Mouse (Mus musculus) embryonic facial prominence, embryonic 15.5 days (tissue): ENCODE measurements around the gene Cdc42bpb. TPM values are rescaled to one million over a fixed set of nuclear protein-coding genes. Genes with fewer than 3 reads are reported as not detected.

Experiments used
- ATAC-seq: fragments of 200-750 bp; cut with Nextera tagmentation; 2 replicates; pipeline ENCODE4 v1.8.0; 2017; ENCODE audit warnings: low read depth, moderate TSS enrichment; ENCODE audit not compliant: insufficient number of reproducible peaks, low FRiP score, low TSS enrichment
- H3K27ac ChIP-seq: fragments of 300-500 bp; sonication (generic); replicated peaks from 2 replicates; pipeline ENCODE4 v1.5.1; 2015; ENCODE audit warnings: mild to moderate bottlenecking, inconsistent platforms
- H3K27me3 ChIP-seq: fragments of 300-500 bp; sonication (generic); 2 replicates; pipeline ENCODE4 v1.6.1; 2015; ENCODE audit warnings: inconsistent platforms
- H3K36me3 ChIP-seq: fragments of 300-500 bp; sonication (generic); 2 replicates; pipeline ENCODE4 v1.6.1; 2015; ENCODE audit warnings: mild to moderate bottlenecking, inconsistent platforms
- H3K4me1 ChIP-seq: fragments of 300-500 bp; sonication (generic); 2 replicates; pipeline ENCODE4 v1.6.1; 2015; ENCODE audit warnings: inconsistent platforms
- H3K4me2 ChIP-seq: fragments of 300-500 bp; sonication (generic); replicated peaks from 2 replicates; pipeline ENCODE4 v1.6.1; 2015; ENCODE audit warnings: mild to moderate bottlenecking, inconsistent platforms
- H3K4me3 ChIP-seq: fragments of 300-500 bp; sonication (generic); replicated peaks from 2 replicates; pipeline ENCODE4 v1.5.1; 2015; ENCODE audit warnings: mild to moderate bottlenecking, inconsistent platforms
- H3K9ac ChIP-seq: fragments of 300-500 bp; sonication (generic); 2 replicates; pipeline ENCODE4 v1.6.1; 2015; ENCODE audit warnings: inconsistent platforms
- H3K9me3 ChIP-seq: fragments of 300-500 bp; sonication (generic); replicated peaks from 2 replicates; pipeline ENCODE4 v1.6.1; 2016; ENCODE audit warnings: inconsistent platforms
- WGBS: fragments of 180-500 bp; shearing (Covaris S2); methylation state at CpG from one replicate; pipeline ENCODE4 v1.1.7; 2015; 5-methylcytosine and 5-hydroxymethylcytosine counted together
- polyA plus RNA-seq: library from polyadenylated mRNA; unstranded; fragments of >200 nt; fragmentation: Nextera tagmentation; extraction: Ambion mirVana; gene quantifications from 2 replicates; pipeline ENCODE4 v1.2.1, GENCODE M21; 2015

Gene Cdc42bpb
- polyA plus RNA-seq, 1 experiment from 2014 or later, result 33.2 TPM

- 82% methylated on average over 12 of the region's 12 CpGs for WGBS
- peaks cover 25% of the 10 kb centered on the region for H3K27me3 ChIP-seq
- H3K27ac ChIP-seq, result no peak overlapping the region
- peaks cover 16% of the 10 kb centered on the region for H3K36me3 ChIP-seq
- H3K4me2 ChIP-seq, result no peak overlapping the region
- ATAC-seq, result no peak
- H3K9ac ChIP-seq, result no peak overlapping the region
- peaks cover 9% of the 10 kb centered on the region for H3K4me1 ChIP-seq
- no peaks in the 10 kb centered on the region for H3K9me3 ChIP-seq
- no peak overlapping the region for H3K4me3 ChIP-seq
Observed at GRCm38 (mm10) chr12:111266592-111266991, 110.9 kb downstream of the Cdc42bpb start.

- H3K9ac ChIP-seq, result no peak overlapping the region
- no peaks in the 10 kb centered on the region for H3K9me3 ChIP-seq
- WGBS, result 66% methylated on average over 5 of the region's 5 CpGs
- no peak overlapping the region for H3K4me2 ChIP-seq
- peaks cover 29% of the 10 kb centered on the region for H3K36me3 ChIP-seq
- no peaks in the 10 kb centered on the region for H3K4me1 ChIP-seq
- H3K4me3 ChIP-seq, result no peak overlapping the region
- ATAC-seq, result no peak
- H3K27me3 ChIP-seq, result peaks cover 11% of the 10 kb centered on the region
- no peak overlapping the region for H3K27ac ChIP-seq
Observed at GRCm38 (mm10) chr12:111265212-111265611, 112.3 kb downstream of the Cdc42bpb start.

- Histone ChIP-seq H3K27ac (no peak overlapping the region), H3K27me3 (no peaks in the 10 kb centered on the region), H3K9ac (no peak overlapping the region), H3K4me3 (no peak overlapping the region), H3K4me1 (no peaks in the 10 kb centered on the region), H3K4me2 (no peak overlapping the region), H3K36me3 (peaks cover 30% of the 10 kb centered on the region), H3K9me3 (no peaks in the 10 kb centered on the region)
- no peak for ATAC-seq
- WGBS, result 92% methylated on average over 16 of the region's 16 CpGs
Observed at GRCm38 (mm10) chr12:111263650-111264049, 113.9 kb downstream of the Cdc42bpb start.

GRCm38 (mm10) chr12:111251227-111251626 lies 126.3 kb downstream of the Cdc42bpb start:
- Histone ChIP-seq H3K4me2 (no peak overlapping the region), H3K4me3 (no peak overlapping the region), H3K36me3 (peaks cover 26% of the 10 kb centered on the region; the same call in 1 of the 2 replicates), H3K9me3 (no peaks in the 10 kb centered on the region), H3K9ac (no peak overlapping the region), H3K27me3 (no peaks in the 10 kb centered on the region), H3K27ac (no peak overlapping the region), H3K4me1 (no peaks in the 10 kb centered on the region)
- 64% methylated on average over 9 of the region's 9 CpGs for WGBS
- ATAC-seq, result no peak

GRCm38 (mm10) chr12:111250116-111250515 lies 127.4 kb downstream of the Cdc42bpb start:
- Histone ChIP-seq H3K9ac (no peak overlapping the region), H3K4me2 (no peak overlapping the region), H3K4me1 (no peaks in the 10 kb centered on the region), H3K36me3 (peaks cover 30% of the 10 kb centered on the region), H3K27ac (no peak overlapping the region), H3K4me3 (no peak overlapping the region), H3K9me3 (no peaks in the 10 kb centered on the region), H3K27me3 (no peaks in the 10 kb centered on the region)
- 64% methylated on average over 8 of the region's 8 CpGs for WGBS
- no peak for ATAC-seq

- WGBS, result 56% methylated on average over 3 of the region's 3 CpGs
- Histone ChIP-seq H3K9ac (no peak overlapping the region), H3K27me3 (no peaks in the 10 kb centered on the region), H3K4me2 (no peak overlapping the region), H3K9me3 (no peaks in the 10 kb centered on the region), H3K4me3 (no peak overlapping the region), H3K27ac (no peak overlapping the region), H3K4me1 (no peaks in the 10 kb centered on the region), H3K36me3 (peaks cover 37% of the 10 kb centered on the region)
- no peak for ATAC-seq
Observed at GRCm38 (mm10) chr12:111249095-111249494, 128.4 kb downstream of the Cdc42bpb start.

- Histone ChIP-seq H3K27ac (no peak overlapping the region), H3K36me3 (peaks cover 50% of the 10 kb centered on the region), H3K9me3 (no peaks in the 10 kb centered on the region), H3K4me2 (no peak overlapping the region), H3K4me1 (no peaks in the 10 kb centered on the region), H3K9ac (no peak overlapping the region), H3K27me3 (no peaks in the 10 kb centered on the region), H3K4me3 (no peak overlapping the region)
- 87% methylated on average over 9 of the region's 9 CpGs for WGBS
- no peak for ATAC-seq
Observed at GRCm38 (mm10) chr12:111246808-111247464, 130.6 kb downstream of the Cdc42bpb start.

- Histone ChIP-seq H3K9me3 (no peaks in the 10 kb centered on the region), H3K4me3 (no peak overlapping the region), H3K9ac (no peak overlapping the region), H3K36me3 (peaks cover 49% of the 10 kb centered on the region), H3K27ac (no peak overlapping the region), H3K4me1 (no peaks in the 10 kb centered on the region), H3K4me2 (no peak overlapping the region), H3K27me3 (no peaks in the 10 kb centered on the region)
- WGBS, result 85% methylated on average over 6 of the region's 6 CpGs
- no peak for ATAC-seq
Observed at GRCm38 (mm10) chr12:111245070-111245469, 132.4 kb downstream of the Cdc42bpb start.

- Histone ChIP-seq H3K4me2 (no peak overlapping the region), H3K4me3 (no peak overlapping the region), H3K36me3 (peaks cover 49% of the 10 kb centered on the region), H3K27ac (no peak overlapping the region), H3K4me1 (0 out of 2 replicates have a peak, but pooled peaks cover 4% of the 10 kb centered on the region), H3K9ac (no peak overlapping the region), H3K9me3 (no peaks in the 10 kb centered on the region), H3K27me3 (no peaks in the 10 kb centered on the region)
- 89% methylated on average over 12 of the region's 12 CpGs for WGBS
- ATAC-seq, result no peak
Observed at GRCm38 (mm10) chr12:111243733-111244132, 133.8 kb downstream of the Cdc42bpb start.

Other genes starting within 250 kb of the Cdc42bpb start
- gene Traf3, start 211.3 kb downstream of the Cdc42bpb start, polyA plus RNA-seq, result 10.6 and 12.1 TPM in 2 replicates
- not detected in 2 replicates for gene 4930595D18Rik, start 193.2 kb downstream of the Cdc42bpb start, polyA plus RNA-seq
- 0.59 and 1.0 TPM in 2 replicates for gene Amn, start 106.6 kb downstream of the Cdc42bpb start, polyA plus RNA-seq
- gene Lbhd2, start 29.1 kb upstream of the Cdc42bpb start, polyA plus RNA-seq, result 3.7 and 5.0 TPM in 2 replicates
- 10.6 and 11.1 TPM in 2 replicates for gene Exoc3l4, start 39.3 kb upstream of the Cdc42bpb start, polyA plus RNA-seq
- 11.8 and 17.6 TPM in 2 replicates for gene Tnfaip2, start 64.8 kb upstream of the Cdc42bpb start, polyA plus RNA-seq
- 20.8 and 24.6 TPM in 2 replicates for gene Gm266, start 108.1 kb upstream of the Cdc42bpb start, polyA plus RNA-seq
- gene Eif5, start 160.3 kb upstream of the Cdc42bpb start, polyA plus RNA-seq, result 488 and 504 TPM in 2 replicates
- gene Mark3, start 196.8 kb upstream of the Cdc42bpb start, polyA plus RNA-seq, result 37.7 and 40.1 TPM in 2 replicates